Mouse (Mus musculus): ENCODE results near the gene Eif2a.

The Eif2a gene

GRCm38 (mm10) chr3:58525652-58526407 lies at the start of gene Eif2a, which contains the start of gene Serp1:
TSS of gene Eif2a (plus strand) at chr3:58525821.
TSS of gene Serp1 (minus strand) at chr3:58525892.
- DNase-seq: peak; percentile 98

GRCm38 (mm10) chr3:58478755-58479455 lies 46.7 kb upstream of the Eif2a start:
- no peak for DNase-seq

GRCm38 (mm10) chr3:58485883-58486282 lies 39.7 kb upstream of the Eif2a start:
- DNase-seq: peak; percentile 15

- no peak for DNase-seq
Measured at GRCm38 (mm10) chr3:58487121-58487520, 38.5 kb upstream of the Eif2a start.

GRCm38 (mm10) chr3:58487999-58488775 lies 37.4 kb upstream of the Eif2a start:
- peak; percentile 23 for DNase-seq

- DNase-seq: peak; percentile 58
Measured at GRCm38 (mm10) chr3:58490787-58491186, 34.8 kb upstream of the Eif2a start.

GRCm38 (mm10) chr3:58493621-58494020 lies 32.0 kb upstream of the Eif2a start:
- DNase-seq: no peak

GRCm38 (mm10) chr3:58501961-58502360 lies 23.7 kb upstream of the Eif2a start:
- no peak for DNase-seq

GRCm38 (mm10) chr3:58503720-58504333 lies 21.8 kb upstream of the Eif2a start:
- no peak for DNase-seq

GRCm38 (mm10) chr3:58504676-58505075 lies 20.9 kb upstream of the Eif2a start:
- no peak for DNase-seq

GRCm38 (mm10) chr3:58508020-58508750 lies 17.4 kb upstream of the Eif2a start:
- DNase-seq: peak; percentile 72

- DNase-seq: peak; percentile 61
Measured at GRCm38 (mm10) chr3:58511581-58511980, 14.0 kb upstream of the Eif2a start.

GRCm38 (mm10) chr3:58512740-58513139 lies 12.9 kb upstream of the Eif2a start:
- peak; percentile 26 for DNase-seq

GRCm38 (mm10) chr3:58513483-58513882 lies 12.1 kb upstream of the Eif2a start:
- no peak for DNase-seq

- no peak for DNase-seq
Measured at GRCm38 (mm10) chr3:58515947-58516601, 9.5 kb upstream of the Eif2a start.

- peak; percentile 60 for DNase-seq
Measured at GRCm38 (mm10) chr3:58516602-58516976, 9.0 kb upstream of the Eif2a start.

- DNase-seq: peak; percentile 31
Measured at GRCm38 (mm10) chr3:58517258-58517657, 8.4 kb upstream of the Eif2a start.

- no peak for DNase-seq
Measured at GRCm38 (mm10) chr3:58517800-58518199, 7.8 kb upstream of the Eif2a start.

GRCm38 (mm10) chr3:58518962-58519361 lies 6.7 kb upstream of the Eif2a start:
- no peak for DNase-seq

GRCm38 (mm10) chr3:58519536-58519935 lies 6.1 kb upstream of the Eif2a start:
- no peak for DNase-seq

GRCm38 (mm10) chr3:58520286-58520685 lies 5.3 kb upstream of the Eif2a start:
- DNase-seq: peak; percentile 49

GRCm38 (mm10) chr3:58521361-58521760 lies 4.3 kb upstream of the Eif2a start:
- no peak for DNase-seq
